Mouse (Mus musculus) kidney, adult 11 months (tissue): ENCODE data around the gene Ypel3.
"Not testable (repeated sequence)": the region's sequence is repeated elsewhere in the genome, so short reads cannot be mapped to it uniquely, and the experiment has no call there.

Experiments
- DNase-seq: peaks from one replicate; pipeline ENCODE4 v3.0.0; 2022

Gene Ypel3

DNA sequence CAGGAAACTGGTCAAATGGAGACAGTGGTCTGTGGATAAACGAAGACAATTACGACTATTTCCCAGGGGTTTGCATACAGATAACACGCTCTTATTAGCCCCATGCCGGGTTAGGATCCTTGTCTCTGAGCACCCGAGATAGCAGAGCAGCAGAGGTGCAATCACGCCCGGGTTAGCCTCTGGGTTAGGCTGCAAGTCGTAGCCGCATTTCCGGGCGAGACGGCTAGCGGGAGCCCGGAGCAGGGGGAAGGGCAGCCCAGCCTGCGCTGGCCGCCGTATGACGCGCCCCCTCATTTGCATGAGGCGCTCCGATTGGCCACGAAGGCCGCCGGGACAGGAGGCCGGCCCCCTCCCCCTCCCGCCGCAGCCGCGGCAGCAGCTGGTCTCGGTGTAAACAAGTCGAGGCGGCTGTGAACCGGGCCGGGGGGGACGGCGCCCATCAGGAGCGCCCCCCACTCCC is at the start of gene Ypel3:
Gene Ypel3, plus strand, starts transcription at position 358 of the 460 bp plus-strand sequence.
- DNase-seq = peak; percentile 96

DNA sequence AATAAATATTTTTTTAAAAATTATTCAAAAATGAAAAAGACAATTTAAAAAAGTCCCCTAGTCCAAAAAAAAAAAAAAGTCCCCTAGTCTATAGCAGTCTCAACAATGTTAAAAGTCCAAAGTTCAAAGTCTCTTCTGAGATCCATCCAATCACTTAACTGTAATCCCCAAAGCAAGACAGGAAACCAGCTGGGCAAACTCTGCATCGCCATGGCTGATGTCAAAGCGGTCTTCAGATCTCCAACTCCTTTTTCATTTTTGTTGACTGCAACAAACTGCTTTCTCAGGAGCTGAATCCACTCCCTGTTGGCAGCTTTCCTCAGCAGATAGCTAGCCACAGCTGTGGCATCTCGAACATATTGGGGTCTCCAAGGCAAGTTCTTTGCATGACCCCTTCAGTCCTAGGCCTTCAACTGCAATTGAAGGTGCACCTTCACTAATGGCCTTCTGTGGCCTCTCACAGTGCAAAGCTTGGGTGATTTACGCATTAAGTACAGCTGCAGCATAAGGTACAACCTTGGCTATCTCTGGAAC is 46.4 kb upstream of the Ypel3 start:
- not testable (repeated sequence) for DNase-seq

DNA sequence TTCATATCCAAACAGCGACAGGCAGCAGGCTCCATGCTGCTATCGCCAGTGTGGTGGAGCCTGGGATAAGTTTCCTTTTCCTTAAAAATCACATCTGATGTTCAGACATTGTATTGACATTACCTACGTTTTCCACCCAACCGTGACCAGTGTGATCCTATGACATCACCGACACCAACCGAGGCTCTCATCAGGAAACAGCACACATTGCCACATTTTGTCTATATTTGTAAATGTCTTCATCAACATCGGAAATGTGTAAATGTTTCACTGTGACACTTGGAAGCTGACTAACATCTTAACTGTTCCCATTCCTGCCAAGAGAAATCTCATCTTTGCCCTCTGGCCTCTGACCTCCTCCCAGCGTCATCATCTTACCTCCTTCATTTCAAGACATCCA is 40.6 kb upstream of the Ypel3 start:
- DNase-seq = no peak

DNA sequence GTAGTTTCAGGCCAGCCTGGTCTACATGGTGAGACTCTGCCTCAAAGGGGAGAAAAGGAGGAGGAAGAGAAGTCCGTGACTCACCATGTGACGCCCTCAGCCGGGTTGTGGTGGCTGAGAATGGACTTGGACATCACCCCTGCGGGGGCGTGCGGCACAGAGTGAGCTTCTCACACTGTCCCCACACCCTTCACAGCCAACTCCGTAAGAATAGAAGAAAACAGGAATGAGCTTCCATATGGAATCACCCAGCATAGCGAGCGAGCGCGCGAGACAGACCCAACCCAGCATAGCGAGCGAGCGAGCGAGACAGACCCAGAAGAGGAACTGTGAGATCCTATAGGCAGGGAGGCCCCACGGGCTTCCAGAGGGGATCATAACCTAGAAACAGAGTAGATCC is 37.2 kb upstream of the Ypel3 start:
- no peak for DNase-seq

DNA sequence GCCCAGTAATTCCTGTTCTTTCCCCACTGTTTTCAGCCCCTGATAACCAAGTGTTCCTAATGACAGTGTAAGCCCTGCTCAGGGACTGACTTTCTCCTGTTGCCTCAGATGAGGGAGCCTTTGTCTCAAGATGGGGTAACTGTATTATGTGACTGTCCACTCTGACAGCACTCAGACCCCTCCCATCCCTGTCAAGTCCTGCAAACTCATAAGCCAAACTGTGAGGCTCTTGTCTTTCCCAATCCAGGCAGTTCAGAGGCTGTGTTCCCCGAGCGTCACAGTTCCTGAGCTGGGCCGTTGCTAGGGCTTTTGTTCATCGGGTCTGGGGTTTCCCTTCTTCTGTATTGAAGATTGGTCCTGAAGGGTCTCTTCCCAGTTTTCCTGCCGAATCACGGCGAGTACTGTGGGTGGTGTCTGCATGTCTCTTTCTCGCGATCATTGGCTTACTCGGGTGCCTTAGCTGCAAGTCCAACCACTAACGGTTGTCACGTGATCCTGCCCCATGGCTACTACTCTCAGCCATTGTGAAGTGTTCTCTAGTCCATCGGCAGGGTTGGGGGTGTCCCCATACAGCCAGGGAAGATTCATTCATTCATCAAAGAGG is 36.5 kb upstream of the Ypel3 start:
- DNase-seq = no peak

DNA sequence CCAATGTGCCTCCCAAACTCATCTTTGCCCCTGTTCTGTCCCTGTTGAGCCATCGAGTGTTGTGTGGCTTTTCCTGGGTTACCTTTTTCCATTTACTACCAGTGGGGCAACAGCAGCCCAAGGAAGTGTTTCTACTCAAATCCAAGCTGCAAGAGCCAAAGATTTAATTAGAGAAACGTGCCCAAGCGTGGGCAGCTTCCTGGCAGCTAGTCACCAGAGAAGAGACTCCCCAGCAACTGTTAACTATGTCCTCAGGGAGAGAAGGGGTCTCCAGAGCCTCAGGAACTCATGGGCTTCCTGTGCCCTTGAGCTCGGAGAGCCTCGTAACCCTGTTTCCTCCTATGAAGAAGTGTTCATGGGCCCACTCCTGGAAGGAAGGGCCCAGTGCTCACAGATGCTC is 35.8 kb upstream of the Ypel3 start:
- DNase-seq = no peak

DNA sequence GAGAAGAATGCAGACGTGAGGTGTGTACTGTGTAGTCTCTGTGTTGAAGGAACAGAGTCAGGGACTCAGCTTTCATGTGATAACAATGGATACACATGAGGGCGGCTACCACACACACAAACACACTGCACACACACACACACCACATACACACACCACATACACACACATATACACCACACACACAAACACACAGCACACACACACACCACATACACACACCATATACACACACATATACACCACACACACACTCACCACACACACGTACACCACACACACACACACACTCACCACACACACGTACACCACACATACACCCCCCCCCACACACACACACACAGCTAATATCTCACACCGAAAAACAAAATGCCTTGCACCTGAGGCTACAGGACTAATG is 35.3 kb upstream of the Ypel3 start:
- no peak for DNase-seq

DNA sequence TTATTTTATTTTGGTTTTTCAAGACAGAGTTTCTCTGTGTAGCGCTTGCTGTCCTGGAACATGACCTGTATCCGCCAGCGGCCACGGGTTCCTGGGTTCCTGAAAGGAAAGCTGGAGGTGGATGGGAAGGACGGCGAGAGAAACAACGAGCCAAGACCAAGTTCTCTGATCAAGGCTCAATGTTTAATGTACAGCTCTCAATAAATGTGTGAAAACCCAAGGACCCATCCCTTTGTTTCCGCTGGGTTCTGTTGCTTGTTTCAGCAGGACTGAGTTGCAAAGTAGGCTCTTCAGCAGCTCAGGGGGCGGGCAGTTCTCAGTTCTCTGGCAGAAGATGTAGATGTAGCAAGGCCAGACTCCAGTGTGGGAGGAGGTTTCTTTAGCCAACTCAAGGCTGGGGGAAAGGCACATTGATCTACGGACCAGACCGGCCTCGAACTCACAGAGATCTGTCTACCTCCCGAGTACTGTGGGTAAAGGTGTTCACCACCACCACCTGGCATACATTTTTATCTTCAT is 34.7 kb upstream of the Ypel3 start:
- DNase-seq = no peak

DNA sequence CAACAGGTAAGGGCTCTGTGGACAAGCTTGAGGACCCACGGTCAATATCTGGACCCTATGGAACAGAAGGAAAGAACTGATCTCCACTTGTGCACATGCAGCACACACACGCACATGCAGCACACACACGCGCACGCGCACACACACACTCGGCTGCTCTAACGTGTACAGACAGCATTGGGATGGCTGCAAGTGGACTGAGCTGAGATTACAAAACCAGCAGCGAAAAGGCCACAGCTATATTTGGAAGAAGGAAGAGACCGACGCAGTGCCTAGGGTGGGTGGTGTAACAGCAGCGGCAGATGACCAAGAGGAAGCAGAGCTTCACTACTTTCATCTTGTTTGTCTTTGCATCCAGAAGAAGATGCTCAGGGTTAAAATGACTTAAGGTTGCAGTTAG is 30.7 kb upstream of the Ypel3 start:
- no peak for DNase-seq

DNA sequence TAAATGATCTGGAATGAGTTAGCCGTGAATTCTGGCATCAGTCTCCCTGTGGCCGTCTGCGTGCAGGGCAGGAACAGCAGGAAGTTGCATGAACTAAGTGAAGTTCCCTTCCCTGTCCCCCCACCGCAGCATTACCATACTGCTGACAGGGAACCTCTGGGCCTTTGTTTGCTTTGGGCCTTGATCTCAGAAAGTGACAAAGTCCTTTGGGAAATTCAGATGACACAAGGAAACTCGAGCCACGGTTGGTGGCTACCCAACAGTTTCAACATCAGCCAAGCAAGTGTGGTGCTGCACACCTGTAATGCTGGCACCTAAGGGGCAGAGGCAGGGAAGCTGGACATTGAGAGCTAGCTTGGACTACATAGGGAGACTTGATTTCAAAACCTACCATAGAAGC is 30.0 kb upstream of the Ypel3 start:
- no peak for DNase-seq

DNA sequence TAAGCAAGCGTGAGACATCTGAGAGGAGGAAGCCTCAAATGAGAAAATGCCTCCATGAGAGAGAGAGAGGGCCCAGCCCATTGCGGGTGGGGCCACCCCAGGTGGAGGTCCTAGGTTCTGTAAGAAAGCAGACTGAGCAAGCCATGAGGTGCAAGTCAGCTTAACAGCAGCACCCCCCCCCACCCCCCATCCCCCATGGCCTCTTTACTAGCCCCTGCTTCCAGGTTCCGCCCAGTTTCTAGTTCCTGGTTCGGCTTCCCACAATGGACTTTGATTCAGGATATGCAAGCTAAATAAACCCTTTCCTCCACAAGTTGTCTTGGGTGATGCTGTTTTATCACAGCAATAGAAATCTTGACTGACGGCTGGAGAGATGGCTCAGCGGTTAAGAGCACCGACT is 27.9 kb upstream of the Ypel3 start:
- no peak for DNase-seq

DNA sequence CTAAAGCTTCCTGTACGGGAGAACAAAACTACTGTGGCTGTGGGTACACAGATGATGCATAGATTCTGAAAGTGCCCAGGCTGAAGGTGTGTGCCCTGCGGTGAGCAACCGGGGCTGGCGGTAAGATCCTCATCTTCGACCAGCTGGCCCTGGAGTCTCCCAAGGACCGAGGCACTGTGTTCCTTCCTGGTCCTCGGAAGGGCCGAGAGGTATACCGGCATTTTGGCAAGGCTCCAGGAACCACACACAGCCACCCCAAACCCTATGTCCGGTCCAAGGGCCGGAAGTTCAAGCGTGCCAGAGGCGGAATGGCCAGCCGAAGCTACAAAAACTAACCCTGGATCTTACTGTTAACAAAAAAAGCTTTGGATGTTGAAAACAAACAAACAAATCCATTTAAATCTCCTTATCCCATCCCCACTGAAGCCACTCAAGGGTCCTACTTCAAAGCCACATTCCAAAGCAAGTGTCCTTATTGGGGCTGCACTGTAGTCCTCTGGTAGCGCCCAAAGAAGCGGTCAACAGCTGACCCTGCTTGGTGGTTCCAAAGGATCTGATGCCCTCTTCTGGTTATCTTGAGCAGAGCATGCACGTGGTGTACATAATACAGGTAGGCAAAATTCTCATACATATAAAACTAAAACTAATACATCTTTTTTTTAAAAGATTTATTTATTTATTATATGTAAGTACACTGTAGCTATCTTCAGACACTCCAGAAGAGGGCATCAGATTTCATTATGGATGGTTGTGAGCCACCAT is 27.0 kb upstream of the Ypel3 start:
- DNase-seq = no peak

DNA sequence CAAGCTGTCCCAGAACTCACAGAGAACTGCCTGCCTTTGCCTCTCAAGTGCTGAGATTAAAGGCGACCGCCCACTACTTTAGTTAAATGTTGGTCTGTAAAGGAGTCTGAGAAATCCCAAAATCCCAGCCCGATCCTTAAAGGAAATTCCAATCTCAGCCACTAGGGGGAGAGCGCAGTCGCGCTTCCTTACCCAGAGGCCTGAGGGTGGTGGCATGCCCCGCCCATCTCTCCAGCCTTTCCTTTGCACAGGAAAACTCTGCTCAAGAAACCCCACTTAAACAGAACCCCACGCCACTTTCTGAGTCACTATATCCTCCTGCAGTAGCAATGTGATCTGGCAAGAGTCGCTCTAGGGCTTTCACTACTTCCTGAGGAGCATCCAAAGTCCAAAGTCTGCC is 21.9 kb upstream of the Ypel3 start:
- DNase-seq = peak; percentile 75

DNA sequence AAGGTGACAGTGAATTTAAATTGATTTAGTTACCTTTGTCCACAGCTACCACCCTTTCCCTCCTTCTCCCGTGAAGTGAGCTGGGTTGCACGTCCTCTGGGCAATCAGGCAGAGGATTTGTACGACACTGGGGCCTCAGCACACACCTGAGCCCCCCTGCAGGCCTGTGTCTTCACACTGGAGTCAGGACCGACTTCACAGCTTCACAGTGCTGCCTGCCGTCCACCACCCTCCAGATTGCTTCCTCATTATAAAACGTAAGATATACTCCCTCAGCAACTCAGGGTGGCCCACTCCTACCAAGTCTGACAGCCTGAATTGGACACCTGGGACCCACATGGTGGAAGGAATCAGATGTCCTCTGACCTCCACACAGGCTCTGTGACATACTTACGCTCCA is 18.2 kb upstream of the Ypel3 start:
- no peak for DNase-seq

DNA sequence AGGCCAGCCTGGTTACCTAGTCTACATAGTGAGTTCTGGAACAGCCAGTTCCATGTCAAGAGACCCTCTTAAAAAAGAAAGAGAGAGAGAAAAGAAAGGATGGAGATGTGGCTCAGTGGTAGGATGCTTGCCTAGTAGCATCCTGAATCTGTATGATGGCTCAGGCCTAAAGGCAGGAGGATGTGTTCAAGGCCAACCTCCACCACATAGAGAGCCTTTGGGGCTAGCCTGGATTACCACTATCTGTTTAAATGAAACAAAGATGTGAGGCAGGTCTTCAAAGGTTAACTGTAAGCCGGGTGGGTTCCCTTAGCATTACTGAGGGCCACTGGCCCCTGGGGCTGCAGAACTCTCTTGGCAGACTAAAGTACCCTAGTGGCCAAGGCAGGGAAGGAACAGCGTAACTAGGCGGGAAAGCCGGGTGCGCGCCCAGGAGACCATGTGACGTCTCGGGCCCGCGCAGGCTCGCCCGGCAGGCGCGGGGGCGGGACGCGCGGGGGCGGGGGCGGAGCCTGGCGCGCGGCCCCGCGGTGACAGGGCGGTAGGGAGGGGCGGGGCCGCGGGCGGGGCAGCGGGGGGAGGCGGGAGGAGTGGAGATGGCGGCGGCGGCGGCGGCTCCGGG is 17.6 kb upstream of the Ypel3 start, which contains the start of gene Mapk3:
Gene Mapk3, plus strand, starts transcription at position 552 of the 622 bp plus-strand sequence.
- DNase-seq = peak; percentile 90

DNA sequence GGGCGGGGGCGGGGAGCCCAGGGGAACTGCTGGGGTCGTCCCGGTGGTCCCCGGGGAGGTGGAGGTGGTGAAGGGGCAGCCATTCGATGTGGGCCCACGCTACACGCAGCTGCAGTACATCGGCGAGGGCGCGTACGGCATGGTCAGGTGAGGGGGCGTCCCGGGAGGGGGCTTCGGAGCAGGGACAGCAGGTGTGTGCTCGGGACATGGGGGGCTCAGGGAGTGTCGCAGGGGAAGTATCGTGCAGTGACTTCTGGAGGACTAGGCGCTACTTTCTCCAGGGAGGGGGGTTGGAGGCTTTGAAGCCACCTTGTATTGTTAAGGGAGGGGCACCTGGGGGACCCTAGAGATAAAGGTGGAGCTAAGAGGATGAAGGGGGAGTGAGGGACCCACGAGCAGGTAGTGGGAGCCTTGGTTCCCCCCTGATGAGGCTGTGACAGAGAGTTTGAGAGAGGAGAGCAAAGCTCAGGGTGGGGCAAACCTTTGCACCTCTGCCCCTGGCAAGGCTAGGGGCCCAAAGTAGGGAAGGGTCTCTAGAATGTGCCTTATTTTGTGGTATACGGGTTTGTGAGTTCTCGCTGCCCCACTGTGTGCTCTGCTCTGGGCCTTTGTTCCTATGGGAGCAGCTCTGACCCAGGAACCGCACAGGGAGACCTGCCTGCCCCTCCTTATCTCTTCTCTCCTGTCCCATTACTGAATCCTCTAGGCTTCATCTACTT is 16.9 kb upstream of the Ypel3 start:
- no peak for DNase-seq

DNA sequence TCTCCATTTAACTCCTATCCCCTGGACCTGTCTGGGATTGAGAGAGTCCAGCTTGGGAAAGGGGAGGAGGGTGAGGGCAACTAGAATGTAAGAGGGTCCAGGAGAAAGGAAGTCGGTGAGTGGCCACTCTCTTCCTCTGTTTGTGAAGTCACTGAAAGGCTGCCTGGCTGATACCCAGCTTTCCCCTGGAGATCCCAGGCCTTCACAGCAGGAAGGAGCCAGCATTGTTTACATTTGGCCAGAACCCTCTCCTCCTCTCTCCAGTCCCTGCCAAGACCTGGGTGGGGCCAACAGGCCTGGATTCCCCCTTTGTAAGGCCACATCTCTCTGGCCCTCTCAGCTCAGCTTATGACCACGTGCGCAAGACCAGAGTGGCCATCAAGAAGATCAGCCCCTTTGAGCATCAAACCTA is 16.4 kb upstream of the Ypel3 start:
- DNase-seq = peak; percentile 77

DNA sequence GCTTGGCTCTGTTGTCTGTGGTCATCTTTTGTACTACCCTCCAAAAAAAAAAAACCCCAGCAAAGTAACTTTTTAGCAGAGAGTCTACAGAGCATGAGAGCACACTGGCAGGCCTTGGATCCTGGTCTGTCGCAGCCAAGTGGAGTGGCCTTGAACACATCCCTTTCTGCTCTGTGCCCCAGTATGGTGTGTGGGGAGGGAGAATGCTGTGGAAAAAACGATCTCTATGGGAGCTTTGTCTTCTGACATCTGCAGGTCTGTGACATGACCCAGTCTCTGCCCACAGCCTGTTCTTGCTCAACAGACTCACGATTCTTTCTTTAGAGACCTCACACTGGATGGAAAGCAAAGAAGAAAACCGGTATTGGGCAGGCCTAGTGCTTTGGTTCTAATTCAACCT is 15.8 kb upstream of the Ypel3 start:
- DNase-seq = no peak

DNA sequence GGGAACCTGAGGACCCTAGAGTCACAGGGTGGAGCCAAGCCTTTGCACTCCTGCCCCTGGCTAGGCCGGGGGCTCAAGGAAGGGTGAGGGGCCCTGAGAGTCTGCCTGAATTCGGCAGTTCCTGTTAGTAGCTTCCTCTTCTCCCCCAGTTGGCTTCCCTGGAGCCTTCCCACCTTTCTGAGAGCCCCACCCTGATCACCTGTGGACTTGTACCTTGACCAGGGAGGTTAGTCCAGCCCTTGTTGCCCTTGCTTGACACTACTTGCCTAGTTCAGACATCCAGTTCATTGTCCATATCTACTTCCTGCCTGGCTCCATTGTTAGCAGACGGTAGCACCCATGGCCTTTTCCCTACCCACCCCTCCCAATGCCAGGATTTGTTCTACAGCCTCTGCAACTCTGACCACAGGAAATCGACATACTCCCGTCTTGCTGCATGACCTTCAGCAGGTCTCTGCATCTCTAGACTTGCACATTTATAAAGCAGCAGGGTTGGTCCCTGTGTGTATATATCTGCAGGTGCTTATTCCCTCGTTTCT is 15.2 kb upstream of the Ypel3 start:
- no peak for DNase-seq

DNA sequence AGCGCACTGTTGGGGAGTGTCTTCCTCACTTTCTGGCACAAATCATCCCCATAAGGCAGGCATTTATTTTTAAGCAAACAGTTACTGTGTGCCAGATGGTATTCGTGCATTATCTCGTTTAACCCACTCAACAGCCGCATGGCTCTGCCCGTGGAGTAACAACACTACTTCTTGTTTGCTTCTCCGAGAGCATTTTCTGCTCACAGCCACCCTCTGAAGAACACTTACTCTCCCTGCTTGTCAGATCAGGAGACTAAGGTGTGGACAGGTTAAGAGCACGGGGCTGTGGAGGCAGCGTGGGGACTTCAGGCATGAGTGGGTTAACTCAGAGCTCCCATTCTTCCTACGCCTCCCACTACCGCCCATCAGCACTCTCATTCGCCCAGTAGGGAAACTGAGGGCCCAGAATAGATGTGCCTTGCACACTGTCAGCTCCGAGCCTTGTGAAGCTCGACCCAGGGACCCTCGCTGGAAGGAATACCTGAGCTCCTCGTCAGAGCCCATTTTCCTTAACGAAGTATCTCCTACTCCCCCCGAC is 14.2 kb upstream of the Ypel3 start:
- DNase-seq = no peak

DNA sequence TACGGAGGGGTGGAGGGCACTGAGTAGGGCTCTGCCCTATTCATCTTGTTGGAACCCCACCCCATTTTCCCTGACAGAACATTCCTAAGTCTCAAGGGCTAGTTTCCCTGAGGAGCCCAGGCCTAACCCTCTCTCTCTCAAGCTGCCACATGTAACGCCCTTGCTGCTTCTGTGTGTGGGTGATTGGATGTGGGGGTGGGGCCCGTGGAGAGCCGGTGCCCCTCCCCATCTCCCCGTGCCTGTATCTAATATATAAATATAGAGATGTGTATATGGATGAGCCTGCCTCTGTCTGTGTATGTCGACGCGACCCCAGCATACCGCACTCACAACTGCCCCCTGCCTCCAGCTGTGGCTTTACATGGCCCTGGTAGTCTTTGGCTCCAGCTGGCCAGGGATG is 11.2 kb upstream of the Ypel3 start:
- DNase-seq = no peak

DNA sequence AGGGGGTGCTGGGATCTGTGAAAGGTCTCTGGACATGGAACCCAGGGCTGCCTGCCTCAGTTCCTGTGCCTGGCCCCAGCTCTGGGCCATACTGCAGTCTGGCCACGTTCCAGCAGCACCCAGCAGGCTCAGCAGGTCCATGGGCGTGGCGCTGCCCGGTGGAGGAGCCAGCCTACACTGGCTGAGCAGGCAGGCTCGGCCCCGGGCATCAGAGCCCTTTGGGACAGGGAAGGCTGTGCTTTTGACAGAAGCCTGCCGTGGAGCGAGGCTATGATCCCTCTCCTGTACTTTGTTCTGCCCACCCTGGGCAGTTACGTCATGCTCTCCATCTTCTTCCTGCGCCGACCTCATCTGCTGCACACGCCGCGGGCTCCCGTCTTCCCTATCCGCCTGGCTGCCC is 10.6 kb upstream of the Ypel3 start, which contains the start of gene Gdpd3:
Gene Gdpd3, plus strand, starts transcription at position 134 of the 400 bp plus-strand sequence.
- DNase-seq = peak; percentile 63
